Mouse (Mus musculus) adipocyte (in vitro differentiated cells): ENCODE measurements at regions not wholly inside any gene's neighbourhood (a gene's known extent, or its start where the extent isn't known, plus 50 kb on each side); places are given as distances from the start of the nearest gene placed in this dataset.

ENCODE experiments used
- DNase-seq: peaks from one replicate; pipeline ENCODE4 v3.0.0-alpha.2; 2016; ENCODE audit warnings: low spot score

GRCm38 (mm10) chr12:118659240-118660120 lies 186.6 kb upstream of the Sp8 start:
- no peak for DNase-seq

GRCm38 (mm10) chr12:118650483-118651160 lies 195.5 kb upstream of the Sp8 start:
- peak; percentile 3 for DNase-seq

- no peak for DNase-seq
These were observed 196.7 kb upstream of the Sp8 start for GRCm38 (mm10) chr12:118649323-118649973.

- DNase-seq: no peak
These were observed 197.5 kb upstream of the Sp8 start for GRCm38 (mm10) chr12:118648673-118649072.

GRCm38 (mm10) chr12:118647270-118648042 lies 198.7 kb upstream of the Sp8 start:
- no peak for DNase-seq

- no peak for DNase-seq
These were observed 205.2 kb upstream of the Sp8 start for GRCm38 (mm10) chr12:118640925-118641324.

- DNase-seq: no peak
These were observed 208.9 kb upstream of the Sp8 start for GRCm38 (mm10) chr12:118637214-118637613.

GRCm38 (mm10) chr12:118635456-118635855 lies 210.7 kb upstream of the Sp8 start:
- DNase-seq: no peak

GRCm38 (mm10) chr12:118630373-118630772 lies 215.8 kb upstream of the Sp8 start:
- no peak for DNase-seq

GRCm38 (mm10) chr12:118621697-118622485 lies 224.2 kb upstream of the Sp8 start:
- DNase-seq: no peak

- DNase-seq: no peak
These were observed 225.1 kb upstream of the Sp8 start for GRCm38 (mm10) chr12:118620847-118621636.

GRCm38 (mm10) chr12:118597015-118597414 lies 249.1 kb upstream of the Sp8 start:
- DNase-seq: no peak

- DNase-seq: no peak
These were observed 251.2 kb upstream of the Sp8 start for GRCm38 (mm10) chr12:118594781-118595574.

GRCm38 (mm10) chr12:118583829-118584628 lies 262.1 kb upstream of the Sp8 start:
- no peak for DNase-seq

GRCm38 (mm10) chr12:118569811-118570210 lies 268.6 kb upstream of the Sp4 start:
- DNase-seq: peak; percentile 65

- no peak for DNase-seq
These were observed 265.4 kb upstream of the Sp4 start for GRCm38 (mm10) chr12:118566681-118567080.

GRCm38 (mm10) chr12:118564394-118565112 lies 263.3 kb upstream of the Sp4 start:
- DNase-seq: peak; percentile 91

GRCm38 (mm10) chr12:118562226-118562625 lies 261.0 kb upstream of the Sp4 start:
- DNase-seq: no peak
